In genomic region chr12:75656580-75656979, GRCm38 (mm10) we compare ENCODE assay signal across 9 mouse cellular contexts. TPM values are rescaled to one million over a fixed set of nuclear protein-coding genes. Genes with fewer than 3 reads are reported as not detected.
DNase-seq lines count a peak whose midpoint lies in the region; ATAC-seq and TF ChIP-seq lines count a peak whose summit lies in the region.
"Had no signal": no experiment of that assay in that cellular context is flagged by ENCODE, and none has a peak within 500 bp of the region (broad histone marks: within the 10 kb centered on the region; RNA-seq: fewer than 3 reads in every experiment).

No protein-coding gene starts in this region.

- ATAC-seq in kidney, embryonic 14.5 days (ENCODE audit: low FRiP score, low TSS enrichment) = no peak
- 0 out of 2 replicates have a peak, but pooled peaks have one; percentile 61 for ATAC-seq in kidney, postnatal 0 days (replicated peaks; ENCODE audit: low FRiP score, low read depth)
- ATAC-seq in monocyte, adult 5-6 weeks (replicated peaks; ENCODE audit: insufficient number of reproducible peaks, low FRiP score, low TSS enrichment, poor library complexity, severe bottlenecking) = no peak

- H3K4me2 ChIP-seq in kidney, embryonic 14.5 days (replicated peaks; ENCODE audit: low read depth, low read length) = no peak overlapping the region
- no peak overlapping the region for H3K4me2 ChIP-seq in kidney, postnatal 0 days (ENCODE audit: low read length)
- H3K4me2 ChIP-seq: embryonic facial prominence, embryonic 13.5 days; liver, embryonic 15.5 days had no signal

- H3K27me3 ChIP-seq in kidney, embryonic 14.5 days (ENCODE audit: control insufficient read depth, insufficient read depth, low read length) = no peaks in the 10 kb centered on the region
- no peaks in the 10 kb centered on the region for H3K27me3 ChIP-seq in kidney, postnatal 0 days (ENCODE audit: insufficient read depth, low read length)
- H3K27me3 ChIP-seq: embryonic facial prominence, embryonic 13.5 days; liver, embryonic 15.5 days had no signal

- H3K4me3 ChIP-seq in kidney, embryonic 14.5 days (ENCODE audit: low read length) = no peak overlapping the region
- H3K4me3 ChIP-seq in kidney, postnatal 0 days (replicated peaks; ENCODE audit: low read depth, low read length) = no peak overlapping the region
- H3K4me3 ChIP-seq: embryonic facial prominence, embryonic 13.5 days; liver, embryonic 15.5 days had no signal

- TF ChIP-seq CTCF in kidney, postnatal 0 days (IDR thresholded peaks at IDR 0.05; ENCODE audit: low read depth) = peak; percentile 72

- H3K36me3 ChIP-seq in kidney, embryonic 14.5 days (ENCODE audit: control insufficient read depth, insufficient read depth, low read length) = no peaks in the 10 kb centered on the region
- H3K36me3 ChIP-seq in kidney, postnatal 0 days (ENCODE audit: insufficient read depth, low read length) = no peaks in the 10 kb centered on the region
- H3K36me3 ChIP-seq: embryonic facial prominence, embryonic 13.5 days; liver, embryonic 15.5 days had no signal

- no peaks in the 10 kb centered on the region for H3K4me1 ChIP-seq in kidney, embryonic 14.5 days (ENCODE audit: control insufficient read depth, insufficient read depth, low read length)
- H3K4me1 ChIP-seq in kidney, postnatal 0 days (replicated peaks; ENCODE audit: insufficient read depth, low read length) = no peaks in the 10 kb centered on the region
- H3K4me1 ChIP-seq: embryonic facial prominence, embryonic 13.5 days had no signal

- peak; percentile 43 for DNase-seq in kidney, adult 18-20 months
- peak; percentile 24 for DNase-seq in Muller cell, postnatal 12 days (ENCODE audit: inconsistent ontology term)
- peak; percentile 41 for DNase-seq in cerebellum, adult 9-11 months
- peak; percentile 61 for DNase-seq in kidney, postnatal 0 days (ENCODE audit: low spot score)
- DNase-seq in lung, postnatal 10 days = peak; percentile 48

- 52% methylated on average over 3 of the region's 3 CpGs for WGBS in kidney, embryonic 14.5 days
- 37% methylated on average over 3 of the region's 3 CpGs for WGBS in kidney, postnatal 0 days

- no peak overlapping the region for H3K27ac ChIP-seq in kidney, embryonic 14.5 days (ENCODE audit: low read depth, low read length)
- H3K27ac ChIP-seq in kidney, postnatal 0 days = no peak overlapping the region
- H3K27ac ChIP-seq: embryonic facial prominence, embryonic 13.5 days; liver, embryonic 15.5 days had no signal

- H3K9ac ChIP-seq in kidney, embryonic 14.5 days (ENCODE audit: low read depth, low read length) = no peak overlapping the region
- H3K9ac ChIP-seq in kidney, postnatal 0 days (ENCODE audit: low read depth, low read length) = no peak overlapping the region
- H3K9ac ChIP-seq: embryonic facial prominence, embryonic 13.5 days; liver, embryonic 15.5 days had no signal

- H3K9me3 ChIP-seq in kidney, embryonic 14.5 days (ENCODE audit: control insufficient read depth, low read length) = no peaks in the 10 kb centered on the region
- no peaks in the 10 kb centered on the region for H3K9me3 ChIP-seq in kidney, postnatal 0 days (replicated peaks; ENCODE audit: low read length)
- H3K9me3 ChIP-seq: embryonic facial prominence, embryonic 13.5 days; liver, embryonic 15.5 days had no signal

RNA-seq across cellular contexts. Expression of gene Wdr89, which starts 12.8 kb away (rescaled TPM):
- polyA plus RNA-seq in kidney, embryonic 14.5 days (2014; fragmentation: Nextera tagmentation; extraction: Ambion mirVana) = 14.7 and 15.7 TPM in 2 replicates
- polyA plus RNA-seq in kidney, postnatal 0 days (2015; fragmentation: Nextera tagmentation; extraction: Ambion mirVana) = 9.9 and 10.6 TPM in 2 replicates
- 11.4 to 18.1 TPM (median 16.3 TPM) in 3 replicates for total RNA-seq in monocyte, adult 5-6 weeks (2017)
